Comparison of ENCODE assay signal across 28 mouse cellular contexts in genomic region chr6:31043368-31043767, GRCm38 (mm10).
"Had no signal": no experiment of that assay in that cellular context is flagged by ENCODE, and none has a peak within 500 bp of the region (broad histone marks: within the 10 kb centered on the region; RNA-seq: fewer than 3 reads in every experiment).

No protein-coding gene starts in this region.

- H3K4me1 ChIP-seq: embryonic facial prominence, embryonic 10.5 days; embryonic facial prominence, embryonic 12.5 days; embryonic facial prominence, embryonic 13.5 days; embryonic facial prominence, embryonic 15.5 days; forebrain, embryonic 10.5 days; forebrain, embryonic 12.5 days; forebrain, embryonic 13.5 days; forebrain, embryonic 15.5 days had no signal

- H3K4me3 ChIP-seq: embryonic facial prominence, embryonic 10.5 days; embryonic facial prominence, embryonic 12.5 days; embryonic facial prominence, embryonic 13.5 days; embryonic facial prominence, embryonic 15.5 days; erythroblast, embryonic 14.5 days; forebrain, embryonic 10.5 days; forebrain, embryonic 12.5 days; forebrain, embryonic 13.5 days; forebrain, embryonic 15.5 days; gastrocnemius, adult 2 months; heart, adult 2 months had no signal

- H3K27ac ChIP-seq: embryonic facial prominence, embryonic 10.5 days; embryonic facial prominence, embryonic 12.5 days; embryonic facial prominence, embryonic 13.5 days; embryonic facial prominence, embryonic 15.5 days; forebrain, embryonic 10.5 days; forebrain, embryonic 12.5 days; forebrain, embryonic 13.5 days; forebrain, embryonic 15.5 days; gastrocnemius, adult 2 months; heart, adult 2 months had no signal

- H3K36me3 ChIP-seq: embryonic facial prominence, embryonic 10.5 days; embryonic facial prominence, embryonic 12.5 days; embryonic facial prominence, embryonic 13.5 days; embryonic facial prominence, embryonic 15.5 days; forebrain, embryonic 10.5 days; forebrain, embryonic 12.5 days; forebrain, embryonic 15.5 days had no signal

- H3K9me3 ChIP-seq: embryonic facial prominence, embryonic 10.5 days; embryonic facial prominence, embryonic 12.5 days; embryonic facial prominence, embryonic 13.5 days; embryonic facial prominence, embryonic 15.5 days; forebrain, embryonic 10.5 days; forebrain, embryonic 12.5 days; forebrain, embryonic 13.5 days; forebrain, embryonic 15.5 days had no signal

- H3K9ac ChIP-seq: embryonic facial prominence, embryonic 12.5 days; embryonic facial prominence, embryonic 13.5 days; embryonic facial prominence, embryonic 15.5 days; forebrain, embryonic 12.5 days; forebrain, embryonic 13.5 days; forebrain, embryonic 15.5 days; forebrain, postnatal 0 days had no signal

- H3K27me3 ChIP-seq: embryonic facial prominence, embryonic 12.5 days; embryonic facial prominence, embryonic 13.5 days; embryonic facial prominence, embryonic 15.5 days; forebrain, embryonic 12.5 days; forebrain, embryonic 13.5 days; forebrain, embryonic 15.5 days had no signal

- ATAC-seq: forebrain, embryonic 13.5 days; forebrain, embryonic 14.5 days; forebrain, embryonic 15.5 days; forebrain, embryonic 16.5 days; forebrain, postnatal 0 days had no signal

- H3K4me2 ChIP-seq: embryonic facial prominence, embryonic 12.5 days; embryonic facial prominence, embryonic 13.5 days; embryonic facial prominence, embryonic 15.5 days; forebrain, embryonic 12.5 days; forebrain, embryonic 13.5 days; forebrain, embryonic 15.5 days had no signal

- DNase-seq: cerebellum, adult 2 months; cerebellum, adult 8-10 months; cerebellum, adult 9-10 months; cerebellum, adult 9-11 months; cerebellum, postnatal 10 days; cerebellum, postnatal 14 days; cerebellum, postnatal 25 days; cerebellum, postnatal 36 days; embryo, embryonic 11 days; forebrain, postnatal 0 days; gastrocnemius, adult 2 months; gastrocnemius, postnatal 10 days; gastrocnemius, postnatal 14 days; gastrocnemius, postnatal 25 days; gastrocnemius, postnatal 36 days; heart, adult 18-20 months; heart, adult 2 months had no signal
